Mouse (Mus musculus) intestine, postnatal 0 days (tissue): ENCODE results near the gene Smarce1. TPM values are rescaled to one million over a fixed set of nuclear protein-coding genes. Genes with fewer than 3 reads are reported as not detected.

ENCODE experiments used
- ATAC-seq: fragments of 200-750 bp; cut with Nextera tagmentation; 2 replicates; pipeline ENCODE4 v1.8.0; 2017; ENCODE audit warnings: mild to moderate bottlenecking, moderate TSS enrichment, moderate library complexity
- H3K27ac ChIP-seq: fragments of 300-500 bp; sonication (generic); 2 replicates; pipeline ENCODE4 v1.5.1; 2014; ENCODE audit warnings: mild to moderate bottlenecking, low read depth, low read length, moderate library complexity
- H3K27me3 ChIP-seq: fragments of 300-500 bp; sonication (generic); replicated peaks from 2 replicates; pipeline ENCODE4 v1.6.1; 2014; ENCODE audit warnings: low read length, mixed read lengths; ENCODE audit not compliant: control insufficient read depth, insufficient read depth
- H3K36me3 ChIP-seq: fragments of 300-500 bp; sonication (generic); 2 replicates; pipeline ENCODE4 v1.6.1; 2014; ENCODE audit warnings: mild to moderate bottlenecking, moderate library complexity; ENCODE audit not compliant: control insufficient read depth, insufficient read depth
- H3K4me1 ChIP-seq: fragments of 300-500 bp; sonication (generic); replicated peaks from 2 replicates; pipeline ENCODE4 v1.6.1; 2014; ENCODE audit warnings: antibody characterized with exemption, low read length, mixed read lengths; ENCODE audit not compliant: control insufficient read depth, insufficient read depth
- H3K4me2 ChIP-seq: fragments of 300-500 bp; sonication (generic); replicated peaks from 2 replicates; pipeline ENCODE4 v1.6.1; 2014; ENCODE audit warnings: low read depth, mild to moderate bottlenecking, moderate library complexity
- H3K4me3 ChIP-seq: fragments of 300-500 bp; sonication (generic); 2 replicates; pipeline ENCODE4 v1.5.1; 2014; ENCODE audit warnings: low read depth, low read length
- H3K9ac ChIP-seq: fragments of 300-500 bp; sonication (generic); 2 replicates; pipeline ENCODE4 v1.6.1; 2014; ENCODE audit warnings: mild to moderate bottlenecking, low read depth, low read length
- H3K9me3 ChIP-seq: fragments of 300-500 bp; sonication (generic); 2 replicates; pipeline ENCODE4 v1.6.1; 2016; ENCODE audit warnings: mixed run types; ENCODE audit not compliant: control insufficient read depth
- CTCF ChIP-seq: sonication (generic); IDR thresholded peaks from 2 replicates; pipeline ENCODE4 v1.5.1; 2016; ENCODE audit warnings: low read depth, mild to moderate bottlenecking, control low read depth, antibody characterized with exemption, moderate library complexity
- WGBS: fragments of 180-500 bp; shearing (Covaris S2); extraction: QIAGEN DNeasy Blood & Tissue Kit; methylation state at CpG from one replicate; pipeline ENCODE4 v1.1.7; 2014; 5-methylcytosine and 5-hydroxymethylcytosine counted together
- polyA plus RNA-seq: library from polyadenylated mRNA; unstranded; fragments of >200 nt; fragmentation: Nextera tagmentation; extraction: Ambion mirVana; gene quantifications from 2 replicates; pipeline ENCODE4 v1.2.1, GENCODE M21; 2015

Smarce1 gene
- polyA plus RNA-seq, 1 experiment from 2014 or later: 73.1 TPM

DNA sequence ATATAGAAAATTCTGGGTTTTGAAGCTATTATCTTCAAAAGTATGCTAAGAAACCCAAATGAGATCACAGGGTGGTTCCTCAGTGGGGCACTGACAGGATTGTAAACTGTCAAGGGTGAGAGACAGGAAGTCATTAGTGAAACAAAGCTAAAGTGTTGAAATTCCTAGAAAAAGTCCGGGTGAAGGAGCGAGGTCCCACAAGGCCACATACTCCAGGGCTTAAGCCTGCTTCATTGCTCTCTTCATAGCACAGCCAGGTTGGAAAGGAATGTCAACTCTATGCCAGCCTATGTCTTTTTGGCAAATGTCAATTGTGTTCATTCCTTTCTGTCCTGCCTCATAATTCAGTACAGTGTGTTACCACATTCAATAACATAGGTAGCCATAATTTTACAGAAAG lies 23.4 kb downstream of the Smarce1 start:
- WGBS: 19% methylated on average over 2 of the region's 2 CpGs
- Histone ChIP-seq H3K27me3 (no peaks in the 10 kb centered on the region), H3K4me2 (no peak overlapping the region), H3K4me1 (no peaks in the 10 kb centered on the region), H3K9me3 (no peaks in the 10 kb centered on the region), H3K9ac (no peak overlapping the region), H3K36me3 (peaks cover 22% of the 10 kb centered on the region), H3K4me3 (no peak overlapping the region), H3K27ac (no peak overlapping the region)
- no peak for TF ChIP-seq CTCF
- no peak for ATAC-seq

DNA sequence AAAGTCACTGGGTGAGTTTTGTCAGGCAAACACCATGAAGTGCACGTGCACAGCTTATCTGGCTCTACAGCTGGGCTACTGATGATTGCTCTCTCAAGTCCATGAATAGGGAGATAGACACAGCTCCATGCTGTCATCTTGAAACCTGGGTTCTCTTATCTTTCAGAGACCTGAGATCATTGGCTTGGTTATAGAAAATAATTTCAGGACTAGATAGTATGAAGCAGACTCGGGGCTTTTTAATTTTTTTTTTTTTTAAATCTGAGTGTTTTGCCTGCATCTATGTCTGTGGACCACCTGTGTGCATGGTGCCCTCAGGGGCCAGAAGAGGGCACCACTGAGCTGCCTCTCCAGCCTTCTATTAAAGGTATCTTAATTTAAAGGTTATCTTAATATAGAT lies 23.9 kb downstream of the Smarce1 start:
- no peaks in the 10 kb centered on the region for H3K4me1 ChIP-seq
- no peak overlapping the region for H3K4me3 ChIP-seq
- H3K9ac ChIP-seq: no peak overlapping the region
- peak; percentile 65 for TF ChIP-seq CTCF
- H3K4me2 ChIP-seq: no peak overlapping the region
- H3K36me3 ChIP-seq: peaks cover 17% of the 10 kb centered on the region
- no peaks in the 10 kb centered on the region for H3K27me3 ChIP-seq
- no peak overlapping the region for H3K27ac ChIP-seq
- 14% methylated on average over 2 of the region's 2 CpGs for WGBS
- no peak for ATAC-seq
- no peaks in the 10 kb centered on the region for H3K9me3 ChIP-seq

DNA sequence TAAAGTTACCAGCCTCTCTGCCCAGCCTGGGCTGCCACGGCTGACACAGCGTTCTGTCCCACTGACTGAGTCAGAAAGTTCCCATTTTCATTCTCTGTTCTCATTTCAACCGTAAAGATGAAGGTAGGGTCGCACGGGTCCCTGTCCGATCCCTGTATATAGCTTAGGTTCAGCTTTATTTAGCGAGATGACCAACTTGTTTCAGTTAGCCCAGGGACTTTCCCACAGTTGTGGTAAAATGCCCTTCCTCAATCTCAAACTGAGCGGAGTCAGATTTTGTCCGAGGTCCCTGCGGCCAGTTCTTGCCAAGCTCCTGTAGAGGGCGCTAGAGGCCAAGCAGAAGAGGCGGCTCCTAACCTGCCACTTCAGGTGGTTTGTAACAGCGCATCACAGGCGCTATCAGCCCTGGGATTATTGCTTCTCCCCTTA lies 41.6 kb downstream of the Smarce1 start:
- H3K9ac ChIP-seq: no peak overlapping the region
- TF ChIP-seq CTCF: peak; percentile 93
- no peaks in the 10 kb centered on the region for H3K4me1 ChIP-seq
- no peaks in the 10 kb centered on the region for H3K36me3 ChIP-seq
- no peaks in the 10 kb centered on the region for H3K9me3 ChIP-seq
- H3K27me3 ChIP-seq: no peaks in the 10 kb centered on the region
- no peak overlapping the region for H3K4me3 ChIP-seq
- H3K4me2 ChIP-seq: no peak overlapping the region
- 0 out of 2 replicates have a peak, but pooled peaks have one; percentile 13 for ATAC-seq
- WGBS: 22% methylated on average over 14 of the region's 14 CpGs
- no peak overlapping the region for H3K27ac ChIP-seq

DNA sequence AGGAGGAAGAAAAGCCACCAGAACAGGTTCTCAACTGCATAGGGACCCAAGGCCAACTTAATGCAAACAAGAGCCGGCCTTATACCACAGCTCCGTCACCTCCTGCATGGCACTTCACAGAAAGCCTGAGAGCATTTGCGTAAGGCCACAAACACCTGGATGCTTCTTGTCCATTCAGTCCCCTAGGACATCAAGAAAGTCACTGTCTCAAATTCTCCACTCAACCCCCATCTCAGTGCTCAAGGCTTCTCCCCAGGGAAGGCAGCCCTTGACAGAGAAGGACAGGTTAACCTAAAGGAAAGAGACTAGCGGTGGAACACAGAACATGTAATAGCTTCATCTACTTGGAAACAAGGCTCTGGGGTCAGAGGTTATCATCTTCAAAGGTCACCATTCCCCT lies 43.5 kb downstream of the Smarce1 start:
- no peak overlapping the region for H3K4me3 ChIP-seq
- no peak for TF ChIP-seq CTCF
- no peak overlapping the region for H3K4me2 ChIP-seq
- no peaks in the 10 kb centered on the region for H3K4me1 ChIP-seq
- H3K27me3 ChIP-seq: no peaks in the 10 kb centered on the region
- H3K27ac ChIP-seq: no peak overlapping the region
- no peaks in the 10 kb centered on the region for H3K9me3 ChIP-seq
- WGBS: 66% methylated on average over 4 of the region's 4 CpGs
- ATAC-seq: no peak
- H3K36me3 ChIP-seq: no peaks in the 10 kb centered on the region
- H3K9ac ChIP-seq: no peak overlapping the region

DNA sequence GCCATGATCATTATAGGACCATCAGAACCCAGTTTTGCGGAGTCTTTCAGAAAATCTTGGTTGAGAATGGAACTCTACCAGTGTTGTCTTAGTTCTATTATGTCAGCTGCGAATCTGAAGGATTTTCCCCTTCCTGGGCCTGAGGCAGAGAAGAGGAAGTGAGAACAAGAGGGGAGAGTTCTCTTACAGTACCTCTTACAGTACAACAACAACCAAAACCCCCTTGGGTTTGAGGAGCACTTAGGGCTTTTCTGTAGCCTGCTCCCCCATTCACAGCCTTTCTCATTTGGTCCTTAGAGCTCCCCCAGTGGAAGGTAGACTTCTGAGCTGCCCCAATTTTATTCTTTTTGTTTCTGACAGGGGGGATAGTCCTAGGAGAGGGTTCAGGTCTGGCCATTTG lies 44.0 kb downstream of the Smarce1 start:
- Histone ChIP-seq H3K4me2 (no peak overlapping the region), H3K27me3 (no peaks in the 10 kb centered on the region), H3K27ac (no peak overlapping the region), H3K4me1 (no peaks in the 10 kb centered on the region), H3K9ac (no peak overlapping the region), H3K36me3 (no peaks in the 10 kb centered on the region), H3K4me3 (no peak overlapping the region), H3K9me3 (no peaks in the 10 kb centered on the region)
- no peak for TF ChIP-seq CTCF
- no peak for ATAC-seq
- WGBS: 85% methylated on average over 2 of the region's 2 CpGs

DNA sequence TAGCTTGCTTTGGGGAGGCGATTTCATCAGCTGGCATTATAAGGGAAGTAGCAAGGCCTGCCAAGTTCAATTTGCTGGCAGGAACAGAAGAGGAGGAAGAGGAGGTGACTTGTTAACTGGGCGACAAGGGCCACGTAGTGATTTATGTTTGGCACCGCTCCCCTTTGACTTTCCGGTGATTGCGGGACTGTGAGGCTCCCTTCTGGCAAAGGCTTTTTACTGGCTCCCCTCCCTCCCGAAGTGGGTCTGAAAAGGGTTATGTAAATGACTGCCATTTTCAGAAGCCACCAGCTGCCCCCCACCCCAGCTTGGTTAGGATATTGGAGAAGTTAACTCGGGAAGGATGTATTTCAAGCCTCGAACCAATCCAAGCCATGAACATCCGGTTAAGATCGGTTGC lies 48.2 kb downstream of the Smarce1 start:
- Histone ChIP-seq H3K4me1 (no peaks in the 10 kb centered on the region), H3K9ac (no peak overlapping the region), H3K4me3 (no peak overlapping the region), H3K27me3 (no peaks in the 10 kb centered on the region), H3K4me2 (no peak overlapping the region), H3K27ac (no peak overlapping the region), H3K9me3 (no peaks in the 10 kb centered on the region), H3K36me3 (no peaks in the 10 kb centered on the region)
- WGBS: 65% methylated on average over 11 of the region's 11 CpGs
- TF ChIP-seq CTCF: no peak
- no peak for ATAC-seq

DNA sequence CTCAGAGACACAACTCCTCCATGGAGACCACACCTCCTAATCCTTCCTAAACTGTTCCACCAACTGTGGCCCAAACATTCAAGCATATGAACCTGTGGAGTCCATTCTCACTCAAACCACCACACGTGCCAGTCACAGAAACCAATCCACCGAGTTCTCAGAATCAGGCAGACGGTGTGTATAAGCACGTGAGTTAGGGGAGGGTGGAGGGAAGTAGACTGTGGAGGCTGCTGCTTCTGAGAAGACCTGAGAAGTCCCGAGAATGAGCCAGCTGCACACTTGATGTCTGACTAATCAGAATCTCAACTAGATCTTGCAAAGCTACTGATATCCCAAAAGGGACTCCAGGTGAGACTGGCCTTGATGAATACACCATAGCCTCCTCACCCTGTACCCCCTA lies 50.7 kb downstream of the Smarce1 start:
- 89% methylated on average over 5 of the region's 5 CpGs for WGBS

More for the DNA sequence above, 50.7 kb downstream of the Smarce1 start:
- TF ChIP-seq CTCF: no peak
- H3K27me3 ChIP-seq: no peaks in the 10 kb centered on the region
- H3K9me3 ChIP-seq: no peaks in the 10 kb centered on the region
- H3K36me3 ChIP-seq: no peaks in the 10 kb centered on the region
- H3K4me1 ChIP-seq: no peaks in the 10 kb centered on the region
- no peak overlapping the region for H3K4me3 ChIP-seq
- no peak overlapping the region for H3K9ac ChIP-seq
- no peak overlapping the region for H3K4me2 ChIP-seq
- ATAC-seq: no peak
- no peak overlapping the region for H3K27ac ChIP-seq
